8 mouse cellular contexts compared by ENCODE assay signal in the genomic region with DNA sequence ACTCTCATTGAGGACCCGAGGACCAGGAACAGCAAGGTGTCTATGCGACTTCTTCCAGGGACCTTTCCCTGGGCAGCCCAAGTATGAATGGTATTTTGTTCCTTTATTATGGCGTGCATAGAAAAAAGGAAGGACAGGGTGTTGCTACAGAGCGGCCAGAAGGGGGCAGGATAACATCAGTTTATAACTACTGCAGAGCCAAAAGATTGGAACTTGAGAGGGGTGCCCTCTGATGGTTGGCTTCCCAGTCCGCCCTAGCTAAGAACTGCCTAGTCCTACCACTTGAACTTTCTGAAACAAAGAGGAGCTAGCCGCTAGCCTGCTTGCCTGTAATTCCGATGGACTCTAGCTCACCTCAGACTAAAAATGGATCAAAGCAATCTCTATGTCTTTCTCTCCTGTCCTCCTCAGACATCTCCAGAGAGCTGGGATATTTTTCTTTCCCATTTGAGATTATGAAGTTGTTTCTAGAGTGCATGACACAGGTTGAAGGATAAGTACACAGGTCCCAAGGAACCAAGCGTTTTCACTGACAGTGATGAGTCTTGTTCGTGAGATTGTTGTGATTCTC. TPM values are rescaled to one million over a fixed set of nuclear protein-coding genes. Genes with fewer than 3 reads are reported as not detected.
DNase-seq lines count a peak whose midpoint lies in the region; ATAC-seq lines count a peak whose summit lies in the region.

No protein-coding gene starts in this region.

- peak; percentile 92 for DNase-seq in ES-CJ7 (ENCODE audit: low read depth, low spot score)
- peak; percentile 67 for DNase-seq in c-Kit-positive CD71-negative TER-119-negative erythroid progenitor cells, embryonic 14.5 days (ENCODE audit: low read depth)
- peak; percentile 85 for DNase-seq in hindbrain, embryonic 11.5 days (ENCODE audit: low spot score)
- peak; percentile 61 to 66 for DNase-seq in layer of hippocampus, adult 8-10 months (ENCODE audit: low spot score in 2 of 2)
- peak; percentile 44 for DNase-seq in retina, adult 2 months (ENCODE audit: low read depth, low spot score)
- DNase-seq in urinary bladder, postnatal 36 days (ENCODE audit: low spot score in 2 of 2), result peak; percentile 46 to 60

- H3K4me2 ChIP-seq in forebrain, embryonic 13.5 days, result no peak overlapping the region
- H3K4me2 ChIP-seq in hindbrain, embryonic 11.5 days (replicated peaks; ENCODE audit: low read depth, low read length), result no peak overlapping the region
- no peak overlapping the region for H3K4me2 ChIP-seq in lung, embryonic 16.5 days (ENCODE audit: low read depth, low read length)

- no peak overlapping the region for H3K27ac ChIP-seq in forebrain, embryonic 13.5 days
- H3K27ac ChIP-seq in hindbrain, embryonic 11.5 days (ENCODE audit: low read depth, low read length), result no peak overlapping the region
- no peak overlapping the region for H3K27ac ChIP-seq in lung, embryonic 16.5 days (ENCODE audit: low read length)

- H3K27me3 ChIP-seq in forebrain, embryonic 13.5 days, result no peaks in the 10 kb centered on the region
- no peaks in the 10 kb centered on the region for H3K27me3 ChIP-seq in hindbrain, embryonic 11.5 days (ENCODE audit: control insufficient read depth, insufficient read depth, low read length)
- H3K27me3 ChIP-seq in lung, embryonic 16.5 days (ENCODE audit: control insufficient read depth, insufficient read depth, low read depth, low read length), result no peaks in the 10 kb centered on the region

- ATAC-seq in forebrain, embryonic 13.5 days, result peak; percentile 73
- ATAC-seq in hindbrain, embryonic 11.5 days (ENCODE audit: low FRiP score), result peak; percentile 74
- peak; percentile 67; the same call in 1 of the 2 replicates for ATAC-seq in lung, embryonic 16.5 days (ENCODE audit: low read depth)

- no peak overlapping the region for H3K9ac ChIP-seq in forebrain, embryonic 13.5 days
- no peak overlapping the region for H3K9ac ChIP-seq in hindbrain, embryonic 11.5 days (ENCODE audit: low read depth, low read length)
- H3K9ac ChIP-seq in lung, embryonic 16.5 days (ENCODE audit: low read length), result no peak overlapping the region

- peaks cover 18% of the 10 kb centered on the region for H3K4me1 ChIP-seq in forebrain, embryonic 13.5 days
- H3K4me1 ChIP-seq in hindbrain, embryonic 11.5 days (replicated peaks; ENCODE audit: control insufficient read depth, insufficient read depth, low read length), result no peaks in the 10 kb centered on the region
- H3K4me1 ChIP-seq in lung, embryonic 16.5 days (replicated peaks; ENCODE audit: control insufficient read depth, insufficient read depth, low read length), result peaks cover 2% of the 10 kb centered on the region; the same call in 1 of the 2 replicates

- no peaks in the 10 kb centered on the region for H3K36me3 ChIP-seq in forebrain, embryonic 13.5 days (ENCODE audit: poor library complexity, severe bottlenecking)
- no peaks in the 10 kb centered on the region for H3K36me3 ChIP-seq in hindbrain, embryonic 11.5 days (ENCODE audit: control insufficient read depth, insufficient read depth, low read length)
- no peaks in the 10 kb centered on the region for H3K36me3 ChIP-seq in lung, embryonic 16.5 days (ENCODE audit: control insufficient read depth, insufficient read depth, low read length)

- no peak overlapping the region for H3K4me3 ChIP-seq in forebrain, embryonic 13.5 days
- no peak overlapping the region for H3K4me3 ChIP-seq in hindbrain, embryonic 11.5 days (ENCODE audit: low read depth, low read length)
- no peak overlapping the region for H3K4me3 ChIP-seq in lung, embryonic 16.5 days (ENCODE audit: low read length)

- WGBS in forebrain, embryonic 13.5 days, result 10% methylated on average over 9 of the region's 9 CpGs
- 10% methylated on average over 9 of the region's 9 CpGs for WGBS in hindbrain, embryonic 11.5 days
- 11% methylated on average over 9 of the region's 9 CpGs for WGBS in lung, embryonic 16.5 days

- no peaks in the 10 kb centered on the region for H3K9me3 ChIP-seq in forebrain, embryonic 13.5 days (replicated peaks)
- no peaks in the 10 kb centered on the region for H3K9me3 ChIP-seq in hindbrain, embryonic 11.5 days (ENCODE audit: control insufficient read depth, low read length)
- H3K9me3 ChIP-seq in lung, embryonic 16.5 days (ENCODE audit: control insufficient read depth, low read length), result no peaks in the 10 kb centered on the region

RNA-seq across cellular contexts. Expression of gene Spr, which starts 16.5 kb away (rescaled TPM):
- 29.1 and 30.6 TPM in 2 replicates for polyA plus RNA-seq in forebrain, embryonic 13.5 days (2015; fragmentation: Nextera tagmentation; extraction: Ambion mirVana)
- 42.8 and 52.0 TPM in 2 replicates for polyA plus RNA-seq in hindbrain, embryonic 11.5 days (2014; fragmentation: Nextera tagmentation; extraction: Ambion mirVana)
- 10 to 100 TPM; 39.2 to 56.1 (median 48.4) TPM for total RNA-seq in layer of hippocampus, adult 8-10 months (2022)
- polyA plus RNA-seq in lung, embryonic 16.5 days (2015; fragmentation: Nextera tagmentation; extraction: Ambion mirVana), result 63.6 and 65.6 TPM in 2 replicates

RNA-seq across cellular contexts. Expression of gene Emx1, which starts 33.2 kb away (rescaled TPM):
- polyA plus RNA-seq in forebrain, embryonic 13.5 days (2015; fragmentation: Nextera tagmentation; extraction: Ambion mirVana), result 77.6 and 83.4 TPM in 2 replicates
- polyA plus RNA-seq in hindbrain, embryonic 11.5 days (2014; fragmentation: Nextera tagmentation; extraction: Ambion mirVana), result 0.13 TPM in 1 of 2 replicates, not detected in the other
- 10 to 100 TPM; 15.0 to 22.5 (median 17.5) TPM for total RNA-seq in layer of hippocampus, adult 8-10 months (2022)
- polyA plus RNA-seq in lung, embryonic 16.5 days (2015; fragmentation: Nextera tagmentation; extraction: Ambion mirVana), result not detected in 2 replicates

Comparison
In these comparisons a context has a peak if more than half of its experiments do, and no peak if none do; other contexts are left out.
1. RNA of gene Emx1, which starts 33.2 kb away (polyA plus RNA-seq): 77.6 to 83.4 TPM in forebrain, embryonic 13.5 days; 0.13 TPM in hindbrain, embryonic 11.5 days and not detected in lung, embryonic 16.5 days; every median in the first group is over 10 times any median in the second.
2. Peak in every context shown above with its lines, with median percentiles within 50 percentile points of each other: DNase-seq and ATAC-seq.